Comparison of ENCODE assay signal across 8 mouse cellular contexts in the genomic region with DNA sequence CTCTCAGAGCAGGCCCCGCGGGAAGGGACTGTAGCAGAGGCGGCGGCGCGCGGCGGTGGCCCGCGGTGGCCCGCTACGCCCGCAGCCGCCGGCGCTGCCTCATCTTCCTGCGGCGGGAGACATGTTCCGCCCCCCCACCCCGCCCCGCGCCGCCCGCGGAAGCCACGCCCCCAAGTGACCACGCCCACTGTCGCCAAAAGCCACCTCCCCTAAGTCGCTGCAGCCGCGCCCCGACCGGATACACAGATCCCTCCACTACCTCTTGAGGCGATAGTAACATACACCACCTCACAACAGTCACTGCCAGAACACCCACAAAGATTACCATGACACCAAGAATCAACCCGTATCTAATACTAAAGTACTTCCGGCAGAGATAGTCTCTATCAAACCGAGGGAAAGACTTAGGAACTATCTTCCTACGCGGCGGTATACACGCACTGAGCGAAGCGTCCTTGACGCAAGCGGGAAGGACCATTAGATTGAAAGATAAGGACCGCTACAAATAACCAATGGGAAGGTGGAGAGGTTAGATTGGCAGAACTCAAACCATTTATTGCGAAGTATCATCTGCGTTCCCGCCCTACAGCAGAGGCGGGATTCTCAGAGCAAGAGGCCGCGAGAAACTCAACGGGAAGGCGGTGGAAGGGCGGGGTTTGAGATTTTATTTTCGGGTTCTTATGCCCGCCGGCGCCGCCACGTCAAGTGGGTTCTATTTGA. TPM values are rescaled to one million over a fixed set of nuclear protein-coding genes. Genes with fewer than 3 reads are reported as not detected.
DNase-seq lines count a peak whose midpoint lies in the region; ATAC-seq lines count a peak whose summit lies in the region.

Tcf3 (minus strand) TSS at position 135 of the 720 bp plus-strand sequence.

- H3K4me3 ChIP-seq in hindbrain, embryonic 14.5 days (replicated peaks; ENCODE audit: low read length) = peak within 1 kb of the TSS; percentile 92

- H3K4me2 ChIP-seq in hindbrain, embryonic 14.5 days (replicated peaks) = peak within 1 kb of the TSS; percentile 62

- peaks cover 24% of the 10 kb centered on the region for H3K36me3 ChIP-seq in hindbrain, embryonic 14.5 days (replicated peaks; ENCODE audit: control insufficient read depth, insufficient read depth)

- WGBS in hindbrain, embryonic 14.5 days = under 1% methylated on average over 43 of the region's 61 CpGs

- peak within 1 kb of the TSS; percentile 92 for H3K9ac ChIP-seq in hindbrain, embryonic 14.5 days

- peak; percentile 100 for DNase-seq in R1 (ENCODE audit: low read depth, low spot score)
- DNase-seq in cerebellum, postnatal 25 days = peak; percentile 94 to 96
- peak; percentile 89 to 93 for DNase-seq in frontal cortex, postnatal 25 days (ENCODE audit: low spot score in 2 of 2)
- peak; percentile 98 for DNase-seq in hindbrain, embryonic 14.5 days (ENCODE audit: low spot score)
- DNase-seq in layer of hippocampus, postnatal 36 days = peak; percentile 95 to 96
- peak; percentile 99 for DNase-seq in lung, postnatal 36 days
- peak; percentile 100 for DNase-seq in retina, postnatal 1 day
- peak; percentile 82 to 94 for DNase-seq in urinary bladder, adult 18-20 months (ENCODE audit: low spot score in 2 of 2)

- ATAC-seq in hindbrain, embryonic 14.5 days (ENCODE audit: low FRiP score) = peak; percentile 95

- peak within 1 kb of the TSS; percentile 93 for H3K27ac ChIP-seq in hindbrain, embryonic 14.5 days

- H3K4me1 ChIP-seq in hindbrain, embryonic 14.5 days (replicated peaks; ENCODE audit: control insufficient read depth, insufficient read depth, low read length) = peaks cover 21% of the 10 kb centered on the region

- no peaks in the 10 kb centered on the region for H3K27me3 ChIP-seq in hindbrain, embryonic 14.5 days (ENCODE audit: control insufficient read depth, insufficient read depth, low read length)

- H3K9me3 ChIP-seq in hindbrain, embryonic 14.5 days (ENCODE audit: control insufficient read depth, low read length) = no peaks in the 10 kb centered on the region

RNA-seq across cellular contexts. Expression of gene Tcf3, which starts in this region (rescaled TPM):
- polyA plus RNA-seq in hindbrain, embryonic 14.5 days (2014; fragmentation: Nextera tagmentation; extraction: Ambion mirVana) = 41.3 and 46.5 TPM in 2 replicates
- 10 to 100 TPM; 30.5 to 30.6 TPM for total RNA-seq in layer of hippocampus, postnatal 36 days (2021)

Comparison
In these comparisons a context has a peak if more than half of its experiments do, and no peak if none do; other contexts are left out.
1. Peak in every context shown above with its lines: DNase-seq, ATAC-seq, H3K4me3 ChIP-seq and H3K27ac ChIP-seq.